7 mouse cellular contexts compared by ENCODE assay signal in genomic region chr2:155236362-155236992, GRCm38 (mm10). TPM values are rescaled to one million over a fixed set of nuclear protein-coding genes. Genes with fewer than 3 reads are reported as not detected.
DNase-seq lines count a peak whose midpoint lies in the region; ATAC-seq and TF ChIP-seq lines count a peak whose summit lies in the region.

Gene Dynlrb1, plus strand, starts transcription at chr2:155236533.

- TF ChIP-seq POLR2A in small intestine, adult 2 months (IDR thresholded peaks at IDR 0.05; ENCODE audit: low read depth, low read length): peak; percentile 83

- under 1% methylated on average over 50 of the region's 50 CpGs for WGBS in embryonic facial prominence, embryonic 10.5 days
- under 1% methylated on average over 50 of the region's 50 CpGs for WGBS in intestine, postnatal 0 days
- WGBS in midbrain, embryonic 12.5 days: under 1% methylated on average over 50 of the region's 50 CpGs
- WGBS in small intestine, adult 2 months: under 1% methylated on average over 50 of the region's 50 CpGs

- H3K27me3 ChIP-seq in embryonic facial prominence, embryonic 10.5 days (replicated peaks; ENCODE audit: low read depth, poor library complexity, severe bottlenecking): no peaks in the 10 kb centered on the region
- H3K27me3 ChIP-seq in intestine, postnatal 0 days (replicated peaks; ENCODE audit: control insufficient read depth, insufficient read depth, low read length): no peaks in the 10 kb centered on the region
- no peaks in the 10 kb centered on the region for H3K27me3 ChIP-seq in midbrain, embryonic 12.5 days
- H3K27me3 ChIP-seq in small intestine, adult 2 months (ENCODE audit: control insufficient read depth, insufficient read depth, low read length): no peaks in the 10 kb centered on the region

- intact Hi-C loops in left cerebral cortex, postnatal 4 days (cut with DNase I): no loop called here

- H3K36me3 ChIP-seq in embryonic facial prominence, embryonic 10.5 days (replicated peaks): peaks cover 16% of the 10 kb centered on the region
- no peaks in the 10 kb centered on the region; the same call in 1 of the 2 replicates for H3K36me3 ChIP-seq in intestine, postnatal 0 days (ENCODE audit: control insufficient read depth, insufficient read depth)
- peaks cover 7% of the 10 kb centered on the region for H3K36me3 ChIP-seq in midbrain, embryonic 12.5 days
- H3K36me3 ChIP-seq in small intestine, adult 2 months (ENCODE audit: control insufficient read depth, insufficient read depth, low read length): 0 out of 2 replicates have a peak, but pooled peaks cover 2% of the 10 kb centered on the region

- H3K4me3 ChIP-seq in embryonic facial prominence, embryonic 10.5 days: peak within 1 kb of the TSS; percentile 92
- peak within 1 kb of the TSS; percentile 94 for H3K4me3 ChIP-seq in intestine, postnatal 0 days (ENCODE audit: low read depth, low read length)
- peak within 1 kb of the TSS; percentile 80 for H3K4me3 ChIP-seq in midbrain, embryonic 12.5 days
- peak within 1 kb of the TSS; percentile 77 for H3K4me3 ChIP-seq in small intestine, adult 2 months (ENCODE audit: low read depth, low read length)

- peak within 1 kb of the TSS; percentile 98 for H3K27ac ChIP-seq in embryonic facial prominence, embryonic 10.5 days (replicated peaks)
- H3K27ac ChIP-seq in intestine, postnatal 0 days (ENCODE audit: low read depth, low read length): peak within 1 kb of the TSS; percentile 77
- peak within 1 kb of the TSS; percentile 91 for H3K27ac ChIP-seq in midbrain, embryonic 12.5 days (replicated peaks)
- H3K27ac ChIP-seq in small intestine, adult 2 months (ENCODE audit: insufficient read depth, low read depth, low read length): peak within 1 kb of the TSS; percentile 56

- TF ChIP-seq CTCF in intestine, postnatal 0 days (IDR thresholded peaks at IDR 0.05; ENCODE audit: low read depth): peak; percentile 51
- TF ChIP-seq CTCF in small intestine, adult 2 months (IDR thresholded peaks at IDR 0.05; ENCODE audit: extremely low read depth, insufficient read length, insufficient replicate concordance, low read depth, low read length): no peak

- H3K4me1 ChIP-seq in embryonic facial prominence, embryonic 10.5 days: peaks cover 16% of the 10 kb centered on the region
- H3K4me1 ChIP-seq in intestine, postnatal 0 days (replicated peaks; ENCODE audit: control insufficient read depth, insufficient read depth, low read length): peaks cover 11% of the 10 kb centered on the region
- H3K4me1 ChIP-seq in midbrain, embryonic 12.5 days: peaks cover 23% of the 10 kb centered on the region
- peaks cover 3% of the 10 kb centered on the region; the same call in 1 of the 2 replicates for H3K4me1 ChIP-seq in small intestine, adult 2 months (ENCODE audit: control insufficient read depth, insufficient read depth, insufficient read length, low read length)

- ATAC-seq in intestine, postnatal 0 days: peak; percentile 97
- ATAC-seq in midbrain, embryonic 12.5 days (ENCODE audit: low FRiP score, low read depth): peak; percentile 99

- peak within 1 kb of the TSS; percentile 71 for H3K4me2 ChIP-seq in intestine, postnatal 0 days (replicated peaks; ENCODE audit: low read depth)
- peak within 1 kb of the TSS; percentile 90 for H3K4me2 ChIP-seq in midbrain, embryonic 12.5 days (replicated peaks)

- DNase-seq in adrenal gland, postnatal 10 days: peak; percentile 99
- peak; percentile 96 for DNase-seq in embryonic facial prominence, embryonic 10.5 days (ENCODE audit: low spot score)
- DNase-seq in gonadal fat pad, adult 2 months (ENCODE audit: low read depth): peak; percentile 93
- DNase-seq in left cerebral cortex, postnatal 4 days: peak; percentile 99

- no peaks in the 10 kb centered on the region for H3K9me3 ChIP-seq in embryonic facial prominence, embryonic 10.5 days
- no peaks in the 10 kb centered on the region for H3K9me3 ChIP-seq in intestine, postnatal 0 days (ENCODE audit: control insufficient read depth)
- H3K9me3 ChIP-seq in midbrain, embryonic 12.5 days: no peaks in the 10 kb centered on the region

- peak within 1 kb of the TSS; percentile 88 for H3K9ac ChIP-seq in intestine, postnatal 0 days (ENCODE audit: low read depth, low read length)
- H3K9ac ChIP-seq in midbrain, embryonic 12.5 days (replicated peaks): peak within 1 kb of the TSS; percentile 93

RNA-seq across cellular contexts. Expression of gene Dynlrb1, which starts in this region (rescaled TPM):
- total RNA-seq in adrenal gland, postnatal 10 days (2021): 100 to 1,000 TPM; 259 to 263 TPM
- 416 and 443 TPM in 2 replicates for polyA plus RNA-seq in embryonic facial prominence, embryonic 10.5 days (2016; fragmentation: Nextera tagmentation; extraction: Ambion mirVana)
- 337 and 426 TPM in 2 replicates for polyA plus RNA-seq in gonadal fat pad, adult 2 months (2012; rRNA removed)
- 327 and 342 TPM in 2 replicates for polyA plus RNA-seq in intestine, postnatal 0 days (2015; fragmentation: Nextera tagmentation; extraction: Ambion mirVana)
- total RNA-seq in left cerebral cortex, postnatal 4 days (2021): 100 to 1,000 TPM; 348 to 360 TPM
- 443 and 461 TPM in 2 replicates for polyA plus RNA-seq in midbrain, embryonic 12.5 days (2016; fragmentation: Nextera tagmentation; extraction: Ambion mirVana)
- 55.3 and 99.3 TPM in 2 replicates for polyA plus RNA-seq in small intestine, adult 2 months (2012; rRNA removed)

Comparison
In these comparisons a context has a peak if more than half of its experiments do, and no peak if none do; other contexts are left out.
1. Peak in every context shown above with its lines: DNase-seq, ATAC-seq, H3K4me3 ChIP-seq and H3K27ac ChIP-seq.